Mouse (Mus musculus): ENCODE results near the gene Eif4g1. TPM values are rescaled to one million over a fixed set of nuclear protein-coding genes. Genes with fewer than 3 reads are reported as not detected.
A peak's percentile ranks its signal among the peaks of the same experiment; 100 is the strongest.

The Eif4g1 gene
- polyA plus RNA-seq, 1 experiment from 2014 or later = 113 TPM

DNA sequence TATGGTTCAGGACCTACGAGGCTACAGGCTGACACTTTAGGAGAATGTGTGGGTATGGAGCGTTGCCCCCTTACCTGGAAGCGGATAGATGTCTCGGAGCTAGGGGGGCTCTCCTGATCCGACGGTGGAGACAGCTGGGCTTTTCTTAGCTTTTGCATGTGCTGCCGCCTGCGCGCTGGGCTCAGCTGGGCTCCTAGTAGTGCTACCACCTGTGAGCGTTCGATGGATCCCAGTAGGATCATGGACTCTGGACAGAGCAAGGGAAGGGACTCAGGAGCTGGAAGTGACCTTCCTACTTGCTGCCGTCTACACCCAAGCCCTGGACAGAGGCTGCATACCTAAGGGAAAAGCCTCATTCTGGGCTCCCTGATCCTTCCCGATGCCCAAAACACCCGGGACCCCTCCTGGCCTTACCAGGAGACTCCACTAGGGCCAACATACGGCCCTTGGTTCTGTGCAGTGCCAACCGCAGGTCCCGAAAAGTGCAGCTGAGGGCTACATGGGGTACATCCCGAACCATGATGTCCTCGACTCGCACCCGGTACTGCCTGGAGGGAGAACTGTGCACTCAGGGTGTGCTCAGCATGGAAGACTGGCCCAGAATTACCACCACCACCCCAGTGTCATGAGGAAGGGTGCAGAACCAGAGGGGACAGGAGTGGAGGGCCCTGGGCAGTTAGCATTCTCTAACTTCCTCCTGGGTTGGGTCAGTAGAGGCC is 40.3 kb downstream of the Eif4g1 start:
- Histone ChIP-seq H3K27ac (ENCODE audit: low read length) (no peak overlapping the region), H3K36me3 (ENCODE audit: control insufficient read depth, insufficient read depth) (peaks cover 4% of the 10 kb centered on the region), H3K4me3 (ENCODE audit: low read length) (no peak overlapping the region), H3K4me2 (ENCODE audit: low read depth, low read length) (no peak overlapping the region), H3K4me1 (ENCODE audit: control insufficient read depth, insufficient read depth, low read length) (no peaks in the 10 kb centered on the region), H3K27me3 (ENCODE audit: control insufficient read depth, insufficient read depth, low read length) (no peaks in the 10 kb centered on the region), H3K9ac (ENCODE audit: low read length) (no peak overlapping the region), H3K9me3 (replicated peaks; ENCODE audit: control insufficient read depth, low read length) (no peaks in the 10 kb centered on the region)
- WGBS = 92% methylated on average over 21 of the region's 21 CpGs
- ATAC-seq (replicated peaks; ENCODE audit: extremely low read depth, insufficient read depth, low FRiP score) = no peak

- 74% methylated on average over 19 of the region's 19 CpGs for WGBS
- H3K27ac ChIP-seq (ENCODE audit: low read length) = no peak overlapping the region
- no peaks in the 10 kb centered on the region for H3K9me3 ChIP-seq (replicated peaks; ENCODE audit: control insufficient read depth, low read length)
- H3K4me3 ChIP-seq (ENCODE audit: low read length) = no peak overlapping the region
- H3K27me3 ChIP-seq (ENCODE audit: control insufficient read depth, insufficient read depth, low read length) = no peaks in the 10 kb centered on the region
- H3K36me3 ChIP-seq (ENCODE audit: control insufficient read depth, insufficient read depth) = peaks cover 4% of the 10 kb centered on the region
- H3K4me2 ChIP-seq (ENCODE audit: low read depth, low read length) = no peak overlapping the region
- H3K4me1 ChIP-seq (ENCODE audit: control insufficient read depth, insufficient read depth, low read length) = peaks cover 2% of the 10 kb centered on the region; the same call in 1 of the 2 replicates
- ATAC-seq (replicated peaks; ENCODE audit: extremely low read depth, insufficient read depth, low FRiP score) = 0 out of 2 replicates have a peak, but pooled peaks have one; percentile 11
- H3K9ac ChIP-seq (ENCODE audit: low read length) = no peak overlapping the region
Measured at GRCm38 (mm10) chr16:20708939-20709734, 41.0 kb downstream of the Eif4g1 start.

GRCm38 (mm10) chr16:20710370-20710769 is 42.3 kb downstream of the Eif4g1 start:
- H3K36me3 ChIP-seq (ENCODE audit: control insufficient read depth, insufficient read depth) = peaks cover 4% of the 10 kb centered on the region; the same call in 1 of the 2 replicates
- H3K27ac ChIP-seq (ENCODE audit: low read length) = no peak overlapping the region
- H3K4me1 ChIP-seq (ENCODE audit: control insufficient read depth, insufficient read depth, low read length) = peaks cover 11% of the 10 kb centered on the region
- no peak overlapping the region for H3K4me2 ChIP-seq (ENCODE audit: low read depth, low read length)
- ATAC-seq (replicated peaks; ENCODE audit: extremely low read depth, insufficient read depth, low FRiP score) = no peak
- H3K27me3 ChIP-seq (ENCODE audit: control insufficient read depth, insufficient read depth, low read length) = no peaks in the 10 kb centered on the region
- H3K9ac ChIP-seq (ENCODE audit: low read length) = no peak overlapping the region
- no peaks in the 10 kb centered on the region for H3K9me3 ChIP-seq (replicated peaks; ENCODE audit: control insufficient read depth, low read length)
- no peak overlapping the region for H3K4me3 ChIP-seq (ENCODE audit: low read length)
- WGBS = 89% methylated on average over 11 of the region's 11 CpGs

GRCm38 (mm10) chr16:20710810-20711209 is 42.7 kb downstream of the Eif4g1 start:
- WGBS = 74% methylated on average over 4 of the region's 4 CpGs
- no peak for ATAC-seq (replicated peaks; ENCODE audit: extremely low read depth, insufficient read depth, low FRiP score)

GRCm38 (mm10) chr16:20712190-20712589 is 44.1 kb downstream of the Eif4g1 start:
- no peak overlapping the region for H3K4me3 ChIP-seq (ENCODE audit: low read length)
- no peak overlapping the region for H3K27ac ChIP-seq (ENCODE audit: low read length)
- no peaks in the 10 kb centered on the region for H3K9me3 ChIP-seq (replicated peaks; ENCODE audit: control insufficient read depth, low read length)
- H3K27me3 ChIP-seq (ENCODE audit: control insufficient read depth, insufficient read depth, low read length) = no peaks in the 10 kb centered on the region
- peaks cover 18% of the 10 kb centered on the region for H3K4me1 ChIP-seq (ENCODE audit: control insufficient read depth, insufficient read depth, low read length)
- no peak for ATAC-seq (replicated peaks; ENCODE audit: extremely low read depth, insufficient read depth, low FRiP score)
- no peak overlapping the region for H3K9ac ChIP-seq (ENCODE audit: low read length)
- peaks cover 4% of the 10 kb centered on the region; the same call in 1 of the 2 replicates for H3K36me3 ChIP-seq (ENCODE audit: control insufficient read depth, insufficient read depth)
- no peak overlapping the region for H3K4me2 ChIP-seq (ENCODE audit: low read depth, low read length)
- WGBS = 77% methylated on average over 9 of the region's 9 CpGs

More at GRCm38 (mm10) chr16:20710810-20711209, 42.7 kb downstream of the Eif4g1 start:
- Histone ChIP-seq H3K27ac (ENCODE audit: low read length) (no peak overlapping the region), H3K9me3 (replicated peaks; ENCODE audit: control insufficient read depth, low read length) (no peaks in the 10 kb centered on the region), H3K4me3 (ENCODE audit: low read length) (no peak overlapping the region), H3K4me1 (ENCODE audit: control insufficient read depth, insufficient read depth, low read length) (peaks cover 13% of the 10 kb centered on the region), H3K27me3 (ENCODE audit: control insufficient read depth, insufficient read depth, low read length) (no peaks in the 10 kb centered on the region), H3K36me3 (ENCODE audit: control insufficient read depth, insufficient read depth) (peaks cover 4% of the 10 kb centered on the region; the same call in 1 of the 2 replicates), H3K4me2 (ENCODE audit: low read depth, low read length) (no peak overlapping the region), H3K9ac (ENCODE audit: low read length) (no peak overlapping the region)

DNA sequence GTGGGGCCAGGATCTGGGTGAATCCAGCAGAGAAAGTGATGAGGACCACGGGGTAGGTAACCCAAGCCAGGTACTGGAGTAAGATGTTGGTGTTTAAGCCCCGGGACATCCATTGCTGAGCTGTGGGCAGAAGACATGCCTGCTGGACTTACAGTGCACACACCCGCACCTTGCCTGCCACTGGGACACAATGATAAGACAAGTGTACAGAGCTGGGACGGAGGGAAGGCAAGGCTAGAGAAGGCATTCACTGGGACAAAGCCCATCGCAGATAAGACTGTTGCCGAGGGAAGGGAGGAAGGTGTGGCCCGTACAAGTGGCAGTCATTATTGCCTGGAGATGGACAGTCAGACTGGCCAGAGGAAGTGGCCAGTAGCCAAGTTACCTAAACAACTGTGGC is 44.8 kb downstream of the Eif4g1 start:
- Histone ChIP-seq H3K27me3 (ENCODE audit: control insufficient read depth, insufficient read depth, low read length) (no peaks in the 10 kb centered on the region), H3K36me3 (ENCODE audit: control insufficient read depth, insufficient read depth) (peaks cover 4% of the 10 kb centered on the region; the same call in 1 of the 2 replicates), H3K9me3 (replicated peaks; ENCODE audit: control insufficient read depth, low read length) (no peaks in the 10 kb centered on the region), H3K27ac (ENCODE audit: low read length) (no peak overlapping the region), H3K4me2 (ENCODE audit: low read depth, low read length) (no peak overlapping the region), H3K4me1 (ENCODE audit: control insufficient read depth, insufficient read depth, low read length) (peaks cover 18% of the 10 kb centered on the region), H3K4me3 (ENCODE audit: low read length) (no peak overlapping the region), H3K9ac (ENCODE audit: low read length) (no peak overlapping the region)
- 60% methylated on average over 7 of the region's 7 CpGs for WGBS
- ATAC-seq (replicated peaks; ENCODE audit: extremely low read depth, insufficient read depth, low FRiP score) = no peak

DNA sequence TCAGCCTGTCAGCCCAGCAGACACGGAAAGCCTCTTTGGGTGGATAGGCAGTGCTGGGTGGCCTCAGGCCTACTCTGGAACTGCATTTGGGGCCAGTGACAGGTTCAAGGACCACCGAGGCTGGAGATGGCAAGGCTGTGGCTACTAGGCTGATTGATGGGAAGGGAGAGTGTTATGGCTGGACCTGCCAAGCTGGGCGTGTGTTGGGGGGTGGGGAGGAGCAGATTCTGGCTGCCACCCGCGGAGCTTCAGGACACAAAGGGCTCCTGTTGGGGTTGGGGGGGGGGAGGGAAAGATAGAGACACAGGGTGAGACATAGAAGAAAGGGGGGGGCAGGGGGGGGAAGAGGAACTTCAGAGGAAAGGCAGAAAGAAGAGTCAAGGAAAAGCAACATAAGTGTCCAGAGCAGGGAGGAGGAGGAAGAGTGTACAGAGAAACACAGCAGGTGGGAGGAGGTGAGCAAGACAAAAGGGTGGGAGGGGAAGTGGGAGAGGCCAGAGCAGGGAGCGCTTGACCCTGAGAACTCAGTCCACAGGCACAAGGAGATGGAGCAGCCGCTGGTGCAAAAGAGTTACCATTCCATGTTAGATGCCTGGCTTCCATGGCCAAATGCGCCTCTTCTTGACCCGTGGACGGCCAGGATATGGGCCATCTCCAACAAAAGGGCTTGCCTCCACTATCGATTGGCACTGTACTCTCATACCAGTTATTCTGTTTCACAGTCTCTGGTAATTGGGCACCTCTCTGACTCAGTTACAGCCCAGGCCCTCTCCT is 46.4 kb downstream of the Eif4g1 start:
- Histone ChIP-seq H3K4me1 (ENCODE audit: control insufficient read depth, insufficient read depth, low read length) (peaks cover 18% of the 10 kb centered on the region), H3K9ac (ENCODE audit: low read length) (no peak overlapping the region), H3K27me3 (ENCODE audit: control insufficient read depth, insufficient read depth, low read length) (no peaks in the 10 kb centered on the region), H3K4me2 (ENCODE audit: low read depth, low read length) (no peak overlapping the region; the same call in 1 of the 2 replicates), H3K9me3 (replicated peaks; ENCODE audit: control insufficient read depth, low read length) (no peaks in the 10 kb centered on the region), H3K27ac (ENCODE audit: low read length) (no peak overlapping the region), H3K36me3 (ENCODE audit: control insufficient read depth, insufficient read depth) (peaks cover 4% of the 10 kb centered on the region; the same call in 1 of the 2 replicates), H3K4me3 (ENCODE audit: low read length) (no peak overlapping the region; the same call in 1 of the 2 replicates)
- no peak for ATAC-seq (replicated peaks; ENCODE audit: extremely low read depth, insufficient read depth, low FRiP score)
- 53% methylated on average over 11 of the region's 11 CpGs for WGBS

GRCm38 (mm10) chr16:20715161-20715560 is 47.0 kb downstream of the Eif4g1 start:
- H3K27ac ChIP-seq (ENCODE audit: low read length) = no peak overlapping the region
- peak overlapping the region; percentile 80 for H3K4me3 ChIP-seq (ENCODE audit: low read length)
- H3K9me3 ChIP-seq (replicated peaks; ENCODE audit: control insufficient read depth, low read length) = no peaks in the 10 kb centered on the region
- H3K27me3 ChIP-seq (ENCODE audit: control insufficient read depth, insufficient read depth, low read length) = no peaks in the 10 kb centered on the region
- 77% methylated on average over 2 of the region's 2 CpGs for WGBS
- peak overlapping the region; percentile 80; the same call in 1 of the 2 replicates for H3K9ac ChIP-seq (ENCODE audit: low read length)
- peaks cover 18% of the 10 kb centered on the region for H3K4me1 ChIP-seq (ENCODE audit: control insufficient read depth, insufficient read depth, low read length)
- ATAC-seq (replicated peaks; ENCODE audit: extremely low read depth, insufficient read depth, low FRiP score) = no peak
- peak overlapping the region; percentile 88 for H3K4me2 ChIP-seq (ENCODE audit: low read depth, low read length)
- H3K36me3 ChIP-seq (ENCODE audit: control insufficient read depth, insufficient read depth) = peaks cover 4% of the 10 kb centered on the region; the same call in 1 of the 2 replicates

Measured in heart, embryonic 16.5 days (tissue).